In genomic region chr8:120273430-120273829, GRCm38 (mm10) we compare ENCODE assay signal across 22 mouse cellular contexts. TPM values are rescaled to one million over a fixed set of nuclear protein-coding genes. Genes with fewer than 3 reads are reported as not detected.
DNase-seq lines count a peak whose midpoint lies in the region; ATAC-seq and TF ChIP-seq lines count a peak whose summit lies in the region.
"Had no signal": no experiment of that assay in that cellular context is flagged by ENCODE, and none has a peak within 500 bp of the region (broad histone marks: within the 10 kb centered on the region; RNA-seq: fewer than 3 reads in every experiment).

No protein-coding gene starts in this region.

- H3K4me1 ChIP-seq in limb, embryonic 12.5 days (replicated peaks): peaks cover 88% of the 10 kb centered on the region

- no peak overlapping the region for H3K4me2 ChIP-seq in limb, embryonic 12.5 days
- H3K4me2 ChIP-seq: embryonic facial prominence, embryonic 15.5 days; forebrain, embryonic 12.5 days; hindbrain, embryonic 13.5 days; intestine, embryonic 15.5 days had no signal

- WGBS in limb, embryonic 12.5 days: 87% methylated on average over 4 of the region's 4 CpGs

- peak; percentile 56 for DNase-seq in adrenal gland, postnatal 25 days
- no peak for DNase-seq in adrenal gland, postnatal 4 days (ENCODE audit: low spot score in 2 of 2)
- DNase-seq in gastrocnemius, adult 2 months: peak; percentile 42
- DNase-seq in gastrocnemius, postnatal 10 days: no peak
- DNase-seq in layer of hippocampus, adult 11-12 months (ENCODE audit: low spot score): peak; percentile 13
- no peak for DNase-seq in layer of hippocampus, postnatal 25 days (ENCODE audit: extremely low spot score in 1 of 2, low spot score in 1 of 2)
- DNase-seq: cerebellum, adult 11-12 months; cerebellum, adult 9-10 months; cerebellum, postnatal 36 days; gastrocnemius, postnatal 25 days; heart, postnatal 10 days; heart, postnatal 4 days; kidney, adult 18-20 months had no signal

- ATAC-seq in limb, embryonic 12.5 days (ENCODE audit: insufficient number of reproducible peaks, insufficient read depth, low FRiP score, low TSS enrichment, low read depth): no peak
- ATAC-seq: activated CD4-positive, CD25-positive, alpha-beta regulatory T cell, adult 4 months; forebrain, embryonic 16.5 days; intestine, embryonic 15.5 days; Patski had no signal

- no peak for TF ChIP-seq CTCF in gastrocnemius, adult 2 months (IDR thresholded peaks at IDR 0.05)

- H3K9ac ChIP-seq in limb, embryonic 12.5 days (replicated peaks): no peak overlapping the region
- H3K9ac ChIP-seq: embryonic facial prominence, embryonic 15.5 days; forebrain, embryonic 12.5 days; hindbrain, embryonic 13.5 days; intestine, embryonic 15.5 days had no signal

- H3K9me3 ChIP-seq in limb, embryonic 12.5 days: no peaks in the 10 kb centered on the region
- H3K9me3 ChIP-seq: embryonic facial prominence, embryonic 15.5 days; forebrain, embryonic 12.5 days; hindbrain, embryonic 13.5 days; intestine, embryonic 15.5 days had no signal

- no peak overlapping the region for H3K4me3 ChIP-seq in gastrocnemius, adult 2 months
- no peak overlapping the region for H3K4me3 ChIP-seq in limb, embryonic 12.5 days (replicated peaks)
- H3K4me3 ChIP-seq: embryonic facial prominence, embryonic 15.5 days; erythroblast, embryonic 14.5 days; forebrain, embryonic 12.5 days; hindbrain, embryonic 13.5 days; intestine, embryonic 15.5 days had no signal

- no peaks in the 10 kb centered on the region for H3K36me3 ChIP-seq in limb, embryonic 12.5 days
- H3K36me3 ChIP-seq: embryonic facial prominence, embryonic 15.5 days; forebrain, embryonic 12.5 days; hindbrain, embryonic 13.5 days; intestine, embryonic 15.5 days had no signal

- H3K27ac ChIP-seq in gastrocnemius, adult 2 months: no peak overlapping the region
- peak overlapping the region; percentile 45; the same call in 1 of the 2 replicates for H3K27ac ChIP-seq in limb, embryonic 12.5 days
- H3K27ac ChIP-seq: embryonic facial prominence, embryonic 15.5 days; forebrain, embryonic 12.5 days; hindbrain, embryonic 13.5 days; intestine, embryonic 15.5 days had no signal

- no peaks in the 10 kb centered on the region for H3K27me3 ChIP-seq in limb, embryonic 12.5 days
- H3K27me3 ChIP-seq: embryonic facial prominence, embryonic 15.5 days; intestine, embryonic 15.5 days; Patski had no signal

- intact Hi-C loops in gastrocnemius, adult 2 months (cut with DNase I): no loop called here

RNA-seq across cellular contexts. Expression of gene Gse1, which starts 45.2 kb away (rescaled TPM):
- total RNA-seq in adrenal gland, postnatal 25 days (2021): 40.1 and 48.8 TPM in 2 replicates
- 10 to 100 TPM; 58.1 to 60.7 TPM for total RNA-seq in adrenal gland, postnatal 4 days (2021)
- 10 to 100 TPM; 26.5 to 37.3 TPM for total RNA-seq in gastrocnemius, adult 2 months (2021)
- total RNA-seq in gastrocnemius, postnatal 10 days (2021): 10 to 100 TPM; 25.5 to 38.6 TPM
- 100 to 1,000 TPM; 121 to 145 TPM for total RNA-seq in layer of hippocampus, postnatal 25 days (2021)
- polyA plus RNA-seq in limb, embryonic 12.5 days (2016; fragmentation: Nextera tagmentation; extraction: Ambion mirVana): 7.6 and 9.1 TPM in 2 replicates

Comparison
In these comparisons a context has a peak if more than half of its experiments do, and no peak if none do; other contexts are left out.
1. DNase-seq: peak in adrenal gland, postnatal 25 days (single experiment), gastrocnemius, adult 2 months (single experiment) and layer of hippocampus, adult 11-12 months (single experiment); none in adrenal gland, postnatal 4 days (0 of 2), gastrocnemius, postnatal 10 days (single experiment) and layer of hippocampus, postnatal 25 days (0 of 2).